Mouse (Mus musculus) layer of hippocampus, postnatal 10 days (tissue): ENCODE measurements at regions not wholly inside any gene's neighbourhood (a gene's known extent, or its start where the extent isn't known, plus 50 kb on each side); places are given as distances from the start of the nearest gene placed in this dataset.

Experiments
- DNase-seq, 2 experiments: peaks; one replicate each; pipeline ENCODE4 v3.0.0; 2021; ENCODE audit warnings: low spot score in 2 of 2

- DNase-seq, result no peak
Observed at GRCm38 (mm10) chr6:51641965-51642364, 118.3 kb downstream of the Snx10 start.

DNA sequence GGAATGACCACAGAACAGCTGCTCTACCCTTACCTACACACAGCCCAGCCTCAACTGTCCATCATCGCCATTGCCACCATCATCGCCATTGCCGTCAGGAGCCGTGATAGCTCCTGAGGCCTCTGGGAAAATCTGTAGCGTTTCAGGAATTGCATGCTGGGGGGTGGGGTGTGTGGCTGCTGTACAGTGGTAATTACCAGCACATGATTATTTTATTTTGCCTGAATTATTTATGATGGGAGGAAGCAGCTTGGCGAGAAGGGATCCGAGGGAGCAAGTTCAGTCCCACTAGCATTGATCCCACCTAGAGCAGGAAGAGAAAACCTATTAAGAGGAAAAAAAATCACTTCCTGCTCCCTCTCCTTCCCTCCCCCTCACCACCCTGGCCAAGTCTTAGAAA is 125.1 kb downstream of the Snx10 start:
- no peak for DNase-seq

DNA sequence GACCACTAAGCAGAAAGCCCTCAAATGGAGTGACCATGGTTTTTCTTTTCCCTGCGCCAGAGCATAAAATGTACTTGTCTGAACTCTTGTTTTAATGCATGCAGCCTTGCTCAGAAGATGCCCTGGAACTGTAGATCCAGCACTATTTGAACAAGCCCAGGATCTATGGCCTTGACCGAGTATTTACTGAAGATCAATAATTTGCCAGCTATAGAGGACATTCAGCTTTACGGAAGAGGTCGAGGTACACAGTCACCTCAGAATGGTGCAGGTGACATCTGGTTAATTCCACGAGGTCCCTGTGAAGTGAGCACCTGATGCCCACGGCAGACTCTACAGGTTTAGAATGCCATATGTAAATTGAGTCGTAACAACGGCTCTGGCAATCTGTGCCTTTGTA is 130.1 kb downstream of the Snx10 start:
- DNase-seq, result no peak

GRCm38 (mm10) chr6:51654991-51655390 is 131.3 kb downstream of the Snx10 start:
- no peak for DNase-seq

GRCm38 (mm10) chr6:51656078-51656477 is 132.4 kb downstream of the Snx10 start:
- no peak for DNase-seq

DNA sequence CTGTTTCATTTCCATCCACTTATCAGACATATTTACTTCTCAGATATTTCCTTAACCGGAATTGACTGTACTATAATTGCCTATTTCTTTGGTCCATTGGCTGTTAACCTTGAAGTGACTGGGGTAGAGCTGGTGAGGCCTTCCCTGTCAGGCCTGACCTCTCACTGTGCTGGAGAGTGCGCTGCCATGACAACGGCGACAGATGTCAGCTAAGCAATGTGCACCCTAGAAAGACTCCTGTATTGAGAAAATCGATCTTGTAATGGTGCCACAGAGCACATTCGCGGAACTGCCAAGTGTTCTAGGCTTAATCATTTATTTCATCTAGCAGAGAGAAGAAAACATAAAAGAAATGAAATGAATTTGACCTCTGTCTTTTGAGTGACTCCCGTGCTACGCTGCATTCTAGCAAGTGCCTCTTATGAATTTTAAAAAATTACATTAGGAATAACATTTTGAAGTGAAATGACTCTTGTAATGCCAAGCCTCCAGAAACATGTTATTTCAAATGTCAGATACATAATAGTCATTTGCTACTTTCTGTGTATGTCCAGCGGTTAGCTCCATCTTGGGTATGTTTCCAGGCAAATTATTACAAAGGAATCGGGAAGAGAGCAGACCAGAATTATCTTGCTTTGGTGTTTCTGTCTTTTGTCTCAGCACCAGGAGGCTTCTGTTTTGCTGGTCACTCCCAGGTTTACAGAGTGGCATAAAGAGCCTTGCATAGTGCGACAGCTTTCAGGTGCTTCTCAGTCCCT is 133.4 kb downstream of the Snx10 start:
- peak; percentile 21 to 24 for DNase-seq

- DNase-seq, result no peak
Observed at GRCm38 (mm10) chr6:51658360-51658759, 134.7 kb downstream of the Snx10 start.

DNA sequence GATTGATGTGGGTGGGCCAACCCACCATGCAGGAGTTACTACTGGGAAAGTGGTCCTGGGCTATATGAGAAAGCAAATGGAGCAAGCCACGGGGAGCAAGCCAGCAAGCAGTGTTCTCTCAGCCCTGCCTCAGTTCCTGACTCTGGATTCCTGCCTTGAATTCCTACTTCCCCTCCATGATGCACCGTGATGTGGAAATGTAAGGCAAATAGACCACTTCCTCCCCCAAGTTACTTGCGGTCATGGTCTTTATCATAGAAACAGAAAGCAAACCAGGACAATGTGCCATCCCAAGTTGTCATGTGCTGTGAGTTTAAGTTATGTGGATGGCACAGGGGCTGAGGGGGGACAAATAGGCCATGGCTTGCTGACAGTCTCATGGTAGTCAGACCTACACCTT is 139.5 kb downstream of the Snx10 start:
- no peak for DNase-seq

DNA sequence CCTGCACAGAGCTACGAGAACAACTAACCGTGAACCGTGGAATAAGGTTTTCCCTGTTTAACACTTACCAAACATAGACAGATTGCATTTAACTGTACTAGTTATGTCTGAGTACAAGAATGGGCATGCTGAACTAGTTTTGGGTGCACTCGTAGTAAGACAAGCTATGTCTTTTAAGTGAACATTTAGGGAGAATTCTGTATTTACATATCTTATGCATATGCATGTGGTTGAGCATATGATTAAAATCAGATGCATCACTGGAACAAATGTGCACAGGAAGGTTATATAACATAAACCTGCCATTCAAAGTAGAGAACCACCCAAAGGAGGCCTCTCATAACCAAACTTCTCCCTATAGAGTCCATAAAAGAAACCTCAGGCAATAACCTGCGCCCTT is 140.3 kb downstream of the Snx10 start:
- no peak for DNase-seq

DNA sequence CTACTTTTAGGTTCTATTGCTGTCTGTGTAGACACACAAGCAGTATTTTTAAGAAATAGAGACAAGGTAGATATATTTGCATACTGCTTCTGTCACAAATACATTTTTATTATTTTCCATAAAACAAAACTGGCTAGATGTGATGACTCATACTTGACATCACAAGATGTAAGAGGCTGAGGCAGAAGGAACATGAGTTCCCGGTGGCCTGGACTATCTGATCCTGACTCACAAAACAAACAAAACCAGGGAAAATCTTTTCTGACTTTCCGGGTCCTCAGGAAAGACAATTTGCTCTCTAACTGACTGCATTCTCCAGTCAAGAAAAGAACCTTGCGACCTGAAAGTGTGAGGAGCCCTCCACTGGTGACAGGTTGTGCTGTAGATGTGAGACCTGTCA is 143.3 kb downstream of the Snx10 start:
- DNase-seq, result no peak

- DNase-seq, result no peak
Observed at GRCm38 (mm10) chr6:51675342-51675945, 151.7 kb downstream of the Snx10 start.

GRCm38 (mm10) chr6:51677162-51677996 is 153.7 kb downstream of the Snx10 start:
- no peak for DNase-seq

- no peak for DNase-seq
Observed at GRCm38 (mm10) chr6:51678743-51679142, 155.0 kb downstream of the Snx10 start.

GRCm38 (mm10) chr6:51680239-51680857 is 156.6 kb downstream of the Snx10 start:
- no peak for DNase-seq

- no peak for DNase-seq
Observed at GRCm38 (mm10) chr6:51683131-51683530, 159.4 kb downstream of the Snx10 start.

DNA sequence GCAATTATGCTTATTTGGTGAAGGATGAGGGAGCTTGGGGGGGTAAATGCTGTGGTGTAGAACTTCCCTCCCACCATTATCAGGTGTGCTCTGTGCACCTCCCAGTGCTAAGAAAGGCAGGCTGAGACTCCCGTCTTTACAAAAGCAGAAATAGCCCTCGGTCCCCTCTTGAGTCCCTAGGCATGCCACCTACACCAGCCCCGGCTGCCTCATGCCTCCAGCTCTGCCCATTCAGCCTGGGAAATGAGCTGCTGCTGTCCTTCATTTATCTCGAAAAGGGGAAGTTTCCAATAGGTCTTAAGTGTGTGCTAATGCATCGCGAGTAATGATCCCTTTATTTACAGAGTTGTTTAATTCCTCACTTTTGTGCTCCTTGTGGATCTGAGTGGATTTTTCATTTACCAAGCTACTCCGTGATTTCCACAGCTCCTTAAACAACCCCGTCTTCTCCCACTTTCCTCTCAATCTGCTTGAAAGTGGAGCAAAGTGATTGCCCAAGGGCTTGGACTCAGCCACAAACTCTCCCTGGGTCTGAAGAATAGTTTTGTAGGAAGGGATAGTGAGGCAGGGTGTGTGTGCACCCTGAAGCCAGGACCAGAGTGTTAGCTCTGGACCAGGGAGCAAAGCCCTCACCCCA is 162.1 kb downstream of the Snx10 start:
- no peak for DNase-seq

- DNase-seq, result no peak
Observed at GRCm38 (mm10) chr6:51690795-51691563, 167.3 kb downstream of the Snx10 start.

DNA sequence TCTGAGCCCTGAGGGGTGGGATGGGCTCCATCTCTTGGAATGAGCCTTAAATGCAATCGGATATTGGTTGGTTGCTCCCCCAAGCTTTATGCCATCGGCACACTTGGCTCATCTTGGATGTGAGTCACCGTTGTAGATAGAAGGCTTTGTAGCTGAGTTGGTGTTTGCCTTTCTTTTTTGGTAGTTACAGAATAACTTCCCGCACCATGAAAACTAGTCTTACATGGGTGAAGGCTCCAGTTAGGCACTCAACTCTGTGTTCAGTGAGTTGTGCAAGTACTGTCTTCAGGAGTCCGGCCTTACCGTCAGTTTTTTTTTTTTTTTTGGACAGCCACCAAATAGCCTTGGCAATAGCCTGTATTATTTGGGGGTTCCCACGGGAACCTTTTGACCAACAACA is 170.3 kb downstream of the Snx10 start:
- no peak for DNase-seq

DNA sequence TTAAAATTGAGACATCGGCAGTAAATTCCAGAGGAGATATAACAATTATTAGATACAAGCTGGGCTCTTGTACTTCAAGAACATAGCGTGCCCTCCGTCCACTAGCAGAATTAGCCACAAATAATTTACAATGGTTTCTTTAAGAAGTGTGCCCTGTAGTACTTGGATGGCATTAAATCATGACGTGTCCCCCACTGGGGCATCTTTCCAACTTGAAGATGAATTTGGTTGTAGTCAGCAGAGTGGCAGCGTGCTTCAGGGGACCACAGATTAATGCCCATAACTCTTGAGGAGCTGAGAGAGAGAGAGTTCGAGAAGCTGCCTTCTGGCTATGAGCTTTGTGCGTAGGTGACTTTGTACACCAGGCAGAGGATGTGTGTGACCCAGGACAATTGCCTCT is 172.7 kb downstream of the Snx10 start:
- no peak for DNase-seq

GRCm38 (mm10) chr6:51697754-51698153 is 174.1 kb downstream of the Snx10 start:
- no peak for DNase-seq

DNA sequence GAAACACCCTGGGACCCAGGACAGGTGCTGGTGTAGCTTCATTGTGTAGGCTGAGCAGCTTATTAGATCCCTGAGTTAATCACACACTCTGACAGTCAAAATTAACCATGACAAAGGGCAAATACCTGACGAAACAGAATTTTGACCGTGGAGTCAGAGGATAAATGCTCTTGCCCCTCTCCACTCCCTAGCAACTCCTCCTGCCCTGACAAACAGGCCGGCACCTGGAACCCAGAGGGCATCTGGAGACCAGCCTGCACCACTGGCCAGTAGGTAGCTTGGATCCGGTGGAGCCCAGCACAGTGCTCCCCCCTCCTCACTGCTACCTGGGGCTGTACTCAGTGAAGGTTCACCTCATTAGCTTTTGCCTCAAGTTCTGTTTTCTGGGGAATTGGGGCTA is 174.5 kb downstream of the Snx10 start:
- no peak for DNase-seq
